Mouse (Mus musculus): ENCODE measurements around the gene Rgs6. TPM values are rescaled to one million over a fixed set of nuclear protein-coding genes. Genes with fewer than 3 reads are reported as not detected.

Rgs6 gene
- total and polyA plus RNA-seq, 3 experiments: not detected

DNA sequence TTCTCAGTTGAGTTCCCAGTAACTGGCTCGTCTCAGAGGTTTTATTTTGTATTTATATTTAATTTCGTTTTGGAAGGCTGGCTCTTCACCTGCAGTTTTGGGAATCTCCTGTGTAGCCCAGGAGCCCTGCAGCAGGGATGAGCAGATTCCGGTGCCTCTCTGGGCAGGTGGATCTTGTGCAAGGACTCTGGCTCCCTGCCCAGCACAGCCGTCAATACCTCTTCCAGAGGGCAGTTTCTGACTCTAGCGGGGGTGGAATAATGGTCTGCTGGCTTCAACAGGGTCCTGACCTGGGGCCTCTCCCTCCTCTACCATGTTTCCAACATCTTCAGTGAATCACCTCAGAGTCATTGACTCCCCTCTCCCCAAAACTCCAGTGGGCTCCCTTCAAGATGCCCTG, 616.3 kb downstream of the Rgs6 start:
- no peaks in the 10 kb centered on the region; a peak in 1 of 4 replicates for H3K4me1 ChIP-seq (ENCODE audit: control insufficient read depth in 1 of 2, insufficient read depth in 2 of 2)
- no peak overlapping the region for H3K27ac ChIP-seq (ENCODE audit: insufficient read depth, low read depth)
- dilution Hi-C loops (cut with MboI; ENCODE audit: extremely low pct_ligation_motif_present, extremely low pct_unique_long_range_greater_than_20kb, low sequenced_read_pairs): no loop called here
- H3K27me3 ChIP-seq (replicated peaks): no peaks in the 10 kb centered on the region
- DNase-seq (ENCODE audit: extremely low read depth): no peak
- no peak overlapping the region for H3K4me3 ChIP-seq (replicated peaks in 1 of 3; ENCODE audit: low read depth in 2 of 3, low read length in 2 of 3, poor library complexity in 1 of 3)
- no peak overlapping the region for H3K9ac ChIP-seq (ENCODE audit: insufficient read depth, low read depth)
- H3K79me2 ChIP-seq (replicated peaks; ENCODE audit: control insufficient read depth, extremely low read depth, insufficient read depth, poor library complexity, severe bottlenecking): no peaks in the 10 kb centered on the region
- TF ChIP-seq SIN3A (IDR thresholded peaks at IDR 0.05; ENCODE audit: low read length) (no peak), KAT2A (IDR thresholded peaks at IDR 0.05; ENCODE audit: insufficient replicate concordance, low read length) (no peak), TCF12 (IDR thresholded peaks at IDR 0.05; ENCODE audit: low read depth, low read length) (no peak), UBTF (IDR thresholded peaks at IDR 0.05; ENCODE audit: low read depth, low read length) (no peak), MAFK (IDR thresholded peaks at IDR 0.05; ENCODE audit: insufficient replicate concordance, low read length) (no peak), CHD2 (IDR thresholded peaks at IDR 0.05; ENCODE audit: low read length) (no peak), PAX5 (IDR thresholded peaks at IDR 0.05; ENCODE audit: low read length) (no peak), NRF1 (IDR thresholded peaks at IDR 0.05; ENCODE audit: low read depth, low read length) (no peak), MEF2A (IDR thresholded peaks at IDR 0.05; ENCODE audit: borderline replicate concordance, low read depth, low read length) (no peak), RCOR1 (conservative IDR thresholded peaks at IDR 0.05; ENCODE audit: low read depth, low read length) (no peak), ZNF384 (IDR thresholded peaks at IDR 0.05; ENCODE audit: low read depth, low read length) (no peak), NELFE (IDR thresholded peaks at IDR 0.05; ENCODE audit: low read depth, low read length) (no peak), HCFC1 (IDR thresholded peaks at IDR 0.05; ENCODE audit: low read depth, low read length) (no peak), BHLHE40 (IDR thresholded peaks at IDR 0.05; ENCODE audit: low read depth, low read length) (no peak), ELF1 (IDR thresholded peaks at IDR 0.05; ENCODE audit: low read depth, low read length) (no peak), MXI1 (IDR thresholded peaks at IDR 0.05; ENCODE audit: low read depth, low read length) (no peak), ZKSCAN1 (IDR thresholded peaks at IDR 0.05; ENCODE audit: borderline replicate concordance, low read depth, low read length) (no peak), CTCF (conservative IDR thresholded peaks at IDR 0.05 in 1 of 2, IDR thresholded peaks at IDR 0.05 in 1 of 2; ENCODE audit: low read depth in 2 of 2, low read length in 2 of 2) (no peak), JUN (IDR thresholded peaks at IDR 0.05; ENCODE audit: insufficient read depth, low read depth, low read length) (no peak)
- H3K9me3 ChIP-seq (replicated peaks; ENCODE audit: low read length): no peaks in the 10 kb centered on the region
- in situ Hi-C loops (cut with MboI; ENCODE audit: low pct_ligation_motif_present, low pct_unique_long_range_greater_than_20kb, low sequenced_read_pairs): no loop called here
- no peak overlapping the region for H3K4me2 ChIP-seq (ENCODE audit: insufficient read depth, low read depth, poor library complexity, severe bottlenecking)
- H3K36me3 ChIP-seq (replicated peaks in 1 of 2; ENCODE audit: control insufficient read depth in 1 of 2, insufficient read depth in 1 of 2, low read length in 1 of 2): no peaks in the 10 kb centered on the region

- Histone ChIP-seq H3K9ac (ENCODE audit: insufficient read depth, low read depth) (no peak overlapping the region), H3K27me3 (replicated peaks) (no peaks in the 10 kb centered on the region), H3K4me1 (ENCODE audit: control insufficient read depth in 1 of 2, insufficient read depth in 2 of 2) (no peaks in the 10 kb centered on the region; a peak in 1 of 4 replicates), H3K9me3 (replicated peaks; ENCODE audit: low read length) (no peaks in the 10 kb centered on the region), H3K4me2 (ENCODE audit: insufficient read depth, low read depth, poor library complexity, severe bottlenecking) (no peak overlapping the region), H3K36me3 (replicated peaks in 1 of 2; ENCODE audit: control insufficient read depth in 1 of 2, insufficient read depth in 1 of 2, low read length in 1 of 2) (no peaks in the 10 kb centered on the region), H3K79me2 (replicated peaks; ENCODE audit: control insufficient read depth, extremely low read depth, insufficient read depth, poor library complexity, severe bottlenecking) (no peaks in the 10 kb centered on the region), H3K27ac (ENCODE audit: insufficient read depth, low read depth) (no peak overlapping the region), H3K4me3 (replicated peaks in 1 of 3; ENCODE audit: low read depth in 2 of 3, low read length in 2 of 3, poor library complexity in 1 of 3) (no peak overlapping the region)
- no peak for DNase-seq (ENCODE audit: extremely low read depth)
- in situ Hi-C loops (cut with MboI; ENCODE audit: low pct_ligation_motif_present, low pct_unique_long_range_greater_than_20kb, low sequenced_read_pairs) (no loop called here), dilution Hi-C loops (cut with MboI; ENCODE audit: extremely low pct_ligation_motif_present, extremely low pct_unique_long_range_greater_than_20kb, low sequenced_read_pairs) (no loop called here)
- no peak for TF ChIP-seq HCFC1 (IDR thresholded peaks at IDR 0.05; ENCODE audit: low read depth, low read length)
- TF ChIP-seq POLR2A (IDR thresholded peaks at IDR 0.05; ENCODE audit: low read depth, low read length): no peak
- TF ChIP-seq PAX5 (IDR thresholded peaks at IDR 0.05; ENCODE audit: low read length): no peak
- TF ChIP-seq EP300 (IDR thresholded peaks at IDR 0.05; ENCODE audit: low read length): no peak
- TF ChIP-seq SIN3A (IDR thresholded peaks at IDR 0.05; ENCODE audit: low read length): no peak
- TF ChIP-seq TBP (conservative IDR thresholded peaks at IDR 0.05; ENCODE audit: low read depth, low read length): no peak
- TF ChIP-seq TCF12 (IDR thresholded peaks at IDR 0.05; ENCODE audit: low read depth, low read length): no peak
- TF ChIP-seq JUND (conservative IDR thresholded peaks at IDR 0.05; ENCODE audit: low read depth, low read length): no peak
- TF ChIP-seq RAD21 (IDR thresholded peaks at IDR 0.05; ENCODE audit: low read depth, low read length): no peak
- no peak for TF ChIP-seq ZNF384 (IDR thresholded peaks at IDR 0.05; ENCODE audit: low read depth, low read length)
- no peak for TF ChIP-seq NRF1 (IDR thresholded peaks at IDR 0.05; ENCODE audit: low read depth, low read length)
- TF ChIP-seq E2F4 (IDR thresholded peaks at IDR 0.05; ENCODE audit: insufficient replicate concordance, low read depth, low read length): no peak
- TF ChIP-seq JUN (IDR thresholded peaks at IDR 0.05; ENCODE audit: insufficient read depth, low read depth, low read length): no peak
- TF ChIP-seq MAX (IDR thresholded peaks at IDR 0.05; ENCODE audit: low read length): no peak
- no peak for TF ChIP-seq SMC3 (IDR thresholded peaks at IDR 0.05; ENCODE audit: low read depth, low read length)
- TF ChIP-seq MEF2A (IDR thresholded peaks at IDR 0.05; ENCODE audit: borderline replicate concordance, low read depth, low read length): no peak
- TF ChIP-seq MYC (IDR thresholded peaks at IDR 0.05; ENCODE audit: low read depth, low read length): no peak
These were observed 618.8 kb downstream of the Rgs6 start for GRCm38 (mm10) chr12:83206866-83207265.
